Mouse (Mus musculus): Measurements from ENCODE around the gene Cryaa.

Gene Cryaa

GRCm38 (mm10) chr17:31677507-31677906, at the start of gene Cryaa:
Gene Cryaa (plus strand): TSS chr17:31677807.
- no peak for DNase-seq (ENCODE audit: low spot score)

GRCm38 (mm10) chr17:31627961-31628360, 49.6 kb upstream of the Cryaa start:
- DNase-seq (ENCODE audit: low spot score) = no peak

DNA sequence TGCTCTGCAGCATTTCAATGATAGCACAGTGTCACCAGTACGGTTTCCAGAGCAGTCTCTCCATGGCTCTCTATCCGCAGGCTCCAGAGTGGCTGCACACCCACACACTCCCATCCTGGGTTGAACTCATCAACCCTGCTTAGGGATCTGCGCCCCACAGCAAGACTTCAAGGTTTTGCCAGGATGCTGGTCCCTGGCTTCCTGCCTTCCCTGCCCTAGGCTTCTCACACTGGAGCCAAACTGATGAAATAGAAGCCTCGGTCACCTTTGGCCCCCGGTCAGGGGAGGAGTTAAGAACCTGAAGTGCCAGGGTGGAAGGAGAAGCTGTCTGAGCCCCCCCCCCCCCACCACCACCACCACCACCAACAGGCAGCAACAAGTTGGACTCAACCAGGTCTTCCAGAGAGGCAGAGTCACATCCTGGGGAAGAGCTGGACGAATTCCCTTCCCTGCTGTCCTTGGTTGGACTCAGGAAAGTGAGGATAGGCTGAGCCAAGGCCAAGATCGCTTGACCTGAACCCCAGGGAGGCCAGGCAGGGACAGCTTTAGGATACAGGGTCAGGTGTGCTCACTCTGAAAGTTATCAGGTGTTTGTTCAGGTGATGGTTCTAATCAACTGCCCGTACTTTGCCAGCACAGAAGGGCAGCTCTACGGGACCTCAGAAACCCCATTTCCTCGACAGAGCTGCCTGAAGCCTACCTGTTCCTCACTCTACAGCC, 46.4 kb upstream of the Cryaa start:
- DNase-seq (ENCODE audit: low spot score) = no peak

DNA sequence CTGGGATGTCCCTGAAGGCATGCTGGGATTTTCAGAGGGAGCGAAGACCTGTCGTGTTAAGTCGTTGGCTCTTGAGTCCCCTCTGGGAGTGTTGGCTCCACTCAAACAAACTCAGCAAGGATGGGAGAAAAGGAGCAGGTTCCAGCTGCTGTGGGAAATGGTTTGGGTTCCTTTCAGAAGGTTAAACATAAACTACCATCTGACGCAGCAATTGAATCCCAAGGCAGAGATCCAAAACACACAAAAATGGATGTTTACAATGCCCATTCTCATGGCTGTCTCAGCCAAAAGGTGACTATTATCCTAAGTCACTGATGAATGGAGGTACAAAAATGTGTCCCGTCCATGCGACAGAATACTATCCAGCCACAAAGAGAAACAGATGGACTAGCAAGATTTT, 44.6 kb upstream of the Cryaa start:
- no peak for DNase-seq (ENCODE audit: low spot score)

DNA sequence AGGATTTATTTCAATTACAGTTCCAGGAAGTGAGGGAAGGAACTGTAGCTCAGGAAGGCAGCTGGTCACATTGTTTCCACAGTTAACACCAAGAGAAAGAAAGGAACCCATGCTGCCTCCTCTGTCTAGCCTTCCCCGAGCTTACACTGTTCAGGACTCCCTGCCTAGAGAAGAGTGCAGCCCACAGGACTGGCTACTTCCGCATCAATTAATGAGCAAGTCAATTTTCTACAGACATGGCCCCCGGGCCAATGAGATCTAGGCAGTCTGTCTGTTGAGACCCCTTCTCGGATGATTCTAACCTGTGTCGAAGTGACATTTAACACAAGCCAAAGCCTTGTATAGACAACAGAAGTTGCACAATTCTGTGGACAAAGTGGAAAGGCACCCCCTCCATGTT, 42.7 kb upstream of the Cryaa start:
- DNase-seq (ENCODE audit: low spot score) = no peak

DNA sequence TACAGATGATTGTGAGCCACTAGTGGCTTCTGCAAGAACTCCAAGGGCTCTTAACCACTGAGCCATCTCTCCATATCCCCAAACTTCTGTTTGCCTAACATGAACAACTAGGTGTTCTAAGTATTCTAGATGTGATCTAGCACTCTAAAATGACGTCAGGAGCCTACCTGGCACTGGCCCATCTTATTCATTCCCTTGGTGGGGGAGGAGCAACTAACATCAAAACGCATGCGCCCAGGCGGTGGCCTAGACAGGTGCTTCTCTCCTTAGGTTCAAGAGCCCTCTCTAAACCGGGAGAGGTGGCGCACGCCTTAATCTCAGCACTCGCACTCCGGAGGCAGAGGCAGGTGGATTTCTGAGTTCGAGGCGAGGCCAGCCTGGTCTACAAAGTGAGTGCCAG, 41.8 kb upstream of the Cryaa start:
- no peak for DNase-seq (ENCODE audit: low spot score)

GRCm38 (mm10) chr17:31636277-31636941, 41.2 kb upstream of the Cryaa start:
- no peak for DNase-seq (ENCODE audit: low spot score)

DNA sequence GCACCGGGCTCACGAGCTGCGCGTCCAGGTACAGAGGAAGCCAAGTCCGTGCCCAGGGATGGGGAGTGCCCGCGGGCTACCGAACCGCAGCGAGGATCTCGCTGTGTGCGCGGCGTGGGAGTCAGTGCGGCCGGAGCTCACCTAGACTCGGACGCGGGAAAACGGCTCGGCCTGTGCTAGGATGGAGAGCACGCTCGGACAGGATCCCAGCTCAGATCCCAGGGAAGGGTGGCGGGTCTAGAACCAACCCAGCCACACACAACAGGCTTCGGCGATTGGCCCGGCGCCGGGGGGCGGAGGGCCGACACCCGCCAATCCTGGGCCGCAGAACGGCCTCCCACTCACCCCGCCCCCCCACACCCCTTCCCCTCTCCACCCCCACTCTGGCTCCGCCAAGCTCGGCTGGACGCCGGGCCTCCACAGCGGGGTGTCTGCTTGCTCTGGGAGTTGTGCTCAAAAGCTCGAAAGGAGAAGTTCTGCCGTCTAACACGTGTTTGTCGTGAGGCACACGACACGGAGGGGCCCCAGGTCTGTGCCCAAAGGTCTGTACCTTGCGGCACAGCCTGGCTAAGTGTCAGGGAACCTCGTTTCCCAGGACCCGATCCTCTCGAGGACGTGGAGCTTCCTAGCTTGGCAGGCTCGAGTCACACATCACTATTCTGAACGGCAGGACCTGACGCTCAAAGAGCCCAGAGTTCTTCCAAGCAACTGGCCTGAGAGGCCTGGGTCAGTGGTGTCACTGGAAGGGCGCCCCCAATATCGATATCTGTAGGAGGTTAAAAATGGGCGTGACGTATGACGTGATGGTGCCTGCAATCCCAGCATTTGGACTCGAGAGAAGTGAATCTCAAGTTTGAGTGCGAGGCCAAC, 40.4 kb upstream of the Cryaa start, which contains the start of gene Cbs:
TSS of gene Cbs (minus strand) at position 297 of the 870 bp plus-strand sequence.
- DNase-seq (ENCODE audit: low spot score) = peak; percentile 70

DNA sequence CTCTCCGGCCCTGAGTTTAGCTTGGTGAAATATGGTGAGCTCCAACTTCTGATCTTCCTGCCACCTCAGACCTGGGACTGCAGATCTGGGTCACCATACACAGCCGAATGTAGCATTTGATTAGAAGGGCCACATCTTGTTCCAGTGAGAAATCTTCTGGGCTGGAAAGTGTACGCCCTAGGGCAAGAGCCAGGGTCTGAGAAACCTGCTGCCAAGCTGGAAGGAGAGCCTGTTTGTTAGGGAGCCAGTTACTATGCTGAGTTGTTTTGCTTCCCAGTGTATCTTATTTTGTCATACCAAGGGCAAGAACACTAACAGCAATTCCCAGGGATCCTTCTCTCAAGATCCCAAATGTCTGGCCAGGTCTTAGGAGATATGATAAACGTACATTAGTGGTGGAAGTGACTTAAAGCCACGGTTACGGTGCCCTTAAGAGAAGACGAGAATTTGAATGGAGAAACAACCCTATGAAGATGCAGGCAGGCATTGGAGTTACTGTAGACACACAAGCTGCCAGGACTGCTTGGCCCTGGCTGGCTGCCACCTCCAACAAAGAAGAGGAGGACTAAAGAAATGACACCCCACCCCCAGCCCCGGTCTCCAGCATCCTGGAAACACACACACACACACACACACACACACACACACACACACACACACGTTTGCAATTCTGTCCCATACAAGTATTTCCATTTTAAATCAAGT, 39.6 kb upstream of the Cryaa start:
- no peak for DNase-seq (ENCODE audit: low spot score)

- no peak for DNase-seq (ENCODE audit: low spot score)
Observed at GRCm38 (mm10) chr17:31639651-31640050, 38.0 kb upstream of the Cryaa start.

DNA sequence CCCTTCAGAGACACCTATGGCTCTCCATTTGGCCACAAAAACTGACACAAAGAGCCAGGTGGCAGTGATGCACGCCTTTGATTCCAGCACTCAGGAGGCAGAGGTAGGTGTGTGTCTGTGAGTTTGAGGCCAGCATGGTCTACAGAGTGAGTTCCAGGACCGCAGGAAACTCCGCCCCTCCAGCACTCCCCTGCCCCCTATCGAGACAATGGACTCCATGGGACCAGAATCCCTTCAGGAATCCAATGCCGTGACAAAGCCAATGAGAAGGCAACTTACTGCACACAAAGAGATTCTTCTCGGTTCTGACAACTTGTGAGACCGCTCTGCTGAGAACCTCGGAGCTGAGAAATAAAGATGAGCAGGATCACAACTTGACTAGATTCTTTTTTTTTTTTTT, 35.3 kb upstream of the Cryaa start:
- no peak for DNase-seq (ENCODE audit: low spot score)

DNA sequence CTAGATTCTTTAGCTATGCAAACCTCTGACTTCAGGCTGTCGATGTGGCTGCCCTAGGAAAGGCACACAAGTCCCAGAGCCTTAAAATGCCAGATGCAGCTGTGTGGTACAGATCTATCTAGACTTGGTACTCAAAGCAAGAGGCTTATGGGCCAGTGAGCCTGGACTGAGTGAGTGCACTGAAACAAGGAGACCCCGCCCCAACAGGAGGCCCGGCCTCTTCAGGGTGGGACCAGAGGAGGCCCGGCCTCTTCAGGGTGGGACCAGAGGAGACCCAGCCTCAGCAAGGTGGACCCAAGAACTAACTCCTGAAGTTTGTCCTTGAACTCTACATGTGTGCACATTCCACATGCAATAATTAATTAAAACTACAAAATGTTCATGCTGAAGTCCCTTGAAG, 34.7 kb upstream of the Cryaa start:
- DNase-seq (ENCODE audit: low spot score) = no peak

GRCm38 (mm10) chr17:31646199-31647002, 31.2 kb upstream of the Cryaa start:
- no peak for DNase-seq (ENCODE audit: low spot score)

DNA sequence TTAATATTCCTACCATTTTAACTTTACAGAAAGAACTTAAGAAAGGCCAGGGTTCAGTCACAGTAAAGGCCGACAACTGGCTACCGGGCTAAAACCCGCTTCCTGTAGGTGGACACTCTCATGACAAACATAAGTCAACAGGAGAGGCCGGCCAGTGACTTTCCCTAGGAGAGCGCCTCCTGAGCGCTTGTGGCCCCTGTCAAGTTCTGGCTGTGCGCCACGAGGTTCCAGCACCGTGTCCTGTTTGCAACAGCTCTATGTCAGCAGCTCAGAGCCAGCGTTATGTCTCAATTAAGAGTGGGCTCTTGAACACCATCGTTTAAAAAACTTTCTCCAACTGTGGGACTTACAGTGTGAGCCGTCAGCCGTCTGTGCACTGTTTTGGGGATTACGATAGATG, 25.5 kb upstream of the Cryaa start:
- no peak for DNase-seq (ENCODE audit: low spot score)

GRCm38 (mm10) chr17:31653277-31653676, 24.3 kb upstream of the Cryaa start:
- no peak for DNase-seq (ENCODE audit: low spot score)

DNA sequence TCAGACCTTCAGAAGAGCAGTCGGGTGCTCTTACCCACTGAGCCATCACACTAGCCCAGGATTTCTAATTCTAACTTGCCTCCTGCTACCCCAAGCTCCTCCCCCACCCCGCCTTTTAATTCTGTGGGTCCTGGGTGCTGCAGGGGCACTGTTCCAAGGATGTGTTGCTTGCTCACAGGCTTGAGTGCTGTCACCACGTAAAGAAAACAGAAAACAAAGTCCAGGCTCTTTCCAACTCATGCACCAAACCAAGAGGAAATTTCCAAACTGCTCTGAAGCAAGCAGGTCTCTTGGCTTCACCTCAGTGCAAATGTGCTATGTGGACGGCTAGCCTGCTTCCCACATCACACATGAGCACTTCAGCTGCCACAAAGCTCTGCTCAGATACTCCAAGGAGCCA, 22.2 kb upstream of the Cryaa start:
- DNase-seq (ENCODE audit: low spot score) = no peak

GRCm38 (mm10) chr17:31656682-31657081, 20.9 kb upstream of the Cryaa start:
- DNase-seq (ENCODE audit: low spot score) = no peak

- DNase-seq (ENCODE audit: low spot score) = no peak
Observed at GRCm38 (mm10) chr17:31657141-31657983, 20.2 kb upstream of the Cryaa start.

GRCm38 (mm10) chr17:31658136-31658467, 19.5 kb upstream of the Cryaa start:
- DNase-seq (ENCODE audit: low spot score) = no peak

DNA sequence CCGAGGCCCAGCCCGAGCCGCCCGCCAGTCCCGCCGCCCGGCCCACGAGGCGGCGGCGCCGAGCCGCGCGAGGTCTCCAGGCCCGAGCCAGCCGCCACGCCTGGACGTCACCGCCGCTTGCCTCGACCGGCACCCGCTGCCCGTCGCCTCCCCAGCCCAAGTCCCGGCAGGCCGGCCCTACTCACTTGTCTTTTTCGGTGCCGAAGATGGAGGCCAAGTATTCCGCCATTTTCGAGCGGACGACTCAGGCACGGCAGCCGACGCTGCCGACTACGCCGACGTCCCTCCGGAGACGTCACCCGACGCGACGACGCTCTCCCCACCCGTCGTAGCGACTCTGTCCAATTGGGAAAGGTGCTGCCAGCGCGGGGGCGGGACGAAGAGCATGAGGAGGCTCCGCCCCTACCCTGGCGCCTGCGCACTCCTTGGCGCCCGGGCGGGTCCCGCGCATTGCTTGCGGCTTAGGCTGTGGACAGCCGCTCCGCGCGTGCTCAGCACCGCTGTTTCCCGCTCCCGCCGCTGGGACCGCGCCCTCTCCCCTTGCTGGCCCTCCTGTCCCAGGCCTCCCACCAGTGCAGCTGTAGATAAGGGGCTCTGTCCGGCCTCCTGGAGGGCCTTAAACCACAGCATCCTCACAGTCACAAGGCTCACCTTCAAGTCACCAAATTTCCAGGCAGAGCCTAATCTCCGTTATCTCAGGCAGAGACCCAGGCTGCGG, 19.0 kb upstream of the Cryaa start, which contains the start of gene U2af1:
TSS of gene U2af1 (minus strand) at position 425 of the 718 bp plus-strand sequence.
- DNase-seq (ENCODE audit: low spot score) = peak; percentile 98

Measured in testis, postnatal 14 days (tissue).